Mouse (Mus musculus): ENCODE results near the gene Evi5l.
"Not testable (repeated sequence)": the region's sequence is repeated elsewhere in the genome, so short reads cannot be mapped to it uniquely, and the experiment has no call there.

Evi5l gene

GRCm38 (mm10) chr8:4239193-4239890 lies 73.0 kb downstream of the Evi5l start:
- no peak for DNase-seq (ENCODE audit: low spot score)

GRCm38 (mm10) chr8:4245061-4245460 lies 78.7 kb downstream of the Evi5l start:
- no peak for DNase-seq (ENCODE audit: low spot score)

GRCm38 (mm10) chr8:4245737-4246136 lies 79.4 kb downstream of the Evi5l start:
- DNase-seq (ENCODE audit: low spot score), result no peak

GRCm38 (mm10) chr8:4247241-4247640 lies 80.9 kb downstream of the Evi5l start:
- no peak for DNase-seq (ENCODE audit: low spot score)

- DNase-seq (ENCODE audit: low spot score), result no peak
These were observed 81.7 kb downstream of the Evi5l start, which contains the start of gene Tgfbr3l for GRCm38 (mm10) chr8:4247951-4248540. Gene Tgfbr3l (plus strand): TSS chr8:4248214.

GRCm38 (mm10) chr8:4249213-4249612 lies 82.8 kb downstream of the Evi5l start:
- no peak for DNase-seq (ENCODE audit: low spot score)

- peak; percentile 89 for DNase-seq (ENCODE audit: low spot score)
These were observed 84.1 kb downstream of the Evi5l start for GRCm38 (mm10) chr8:4250306-4250970.

- no peak for DNase-seq (ENCODE audit: low spot score)
These were observed 85.9 kb downstream of the Evi5l start for GRCm38 (mm10) chr8:4252116-4252760.

GRCm38 (mm10) chr8:4252934-4253841 lies 86.8 kb downstream of the Evi5l start, which contains the start of gene Snapc2:
Gene Snapc2 (plus strand): TSS chr8:4253080.
- DNase-seq (ENCODE audit: low spot score), result peak; percentile 98

- DNase-seq (ENCODE audit: low spot score), result peak; percentile 91
These were observed 87.6 kb downstream of the Evi5l start for GRCm38 (mm10) chr8:4254001-4254400.

GRCm38 (mm10) chr8:4255471-4255870 lies 89.1 kb downstream of the Evi5l start:
- DNase-seq (ENCODE audit: low spot score), result not testable (repeated sequence)

GRCm38 (mm10) chr8:4256911-4257310 lies 90.5 kb downstream of the Evi5l start:
- no peak for DNase-seq (ENCODE audit: low spot score)

GRCm38 (mm10) chr8:4257350-4257749 lies 91.0 kb downstream of the Evi5l start:
- DNase-seq (ENCODE audit: low spot score), result no peak

GRCm38 (mm10) chr8:4258233-4258632 lies 91.9 kb downstream of the Evi5l start:
- DNase-seq (ENCODE audit: low spot score), result peak; percentile 60

GRCm38 (mm10) chr8:4258678-4259077 lies 92.3 kb downstream of the Evi5l start:
- no peak for DNase-seq (ENCODE audit: low spot score)

- peak; percentile 91 for DNase-seq (ENCODE audit: low spot score)
These were observed 92.9 kb downstream of the Evi5l start, which contains the start of gene Ctxn1 for GRCm38 (mm10) chr8:4259125-4259804. Gene Ctxn1 (minus strand): TSS chr8:4259274.

GRCm38 (mm10) chr8:4259805-4260170 lies 93.4 kb downstream of the Evi5l start:
- no peak for DNase-seq (ENCODE audit: low spot score)
